Mouse (Mus musculus) stomach, adult 2 months (tissue): ENCODE results near the gene Vmn2r42. TPM values are rescaled to one million over a fixed set of nuclear protein-coding genes. Genes with fewer than 3 reads are reported as not detected.

Source experiments
- polyA plus RNA-seq: library from polyadenylated mRNA; depleted of rRNA; stranded (reverse); fragments of >200 nt; gene quantifications from 2 replicates; pipeline ENCODE4 v1.2.3, GENCODE M21; 2012; rRNA removed

Gene Vmn2r42
- not detected in 2 replicates for polyA plus RNA-seq

DNA sequence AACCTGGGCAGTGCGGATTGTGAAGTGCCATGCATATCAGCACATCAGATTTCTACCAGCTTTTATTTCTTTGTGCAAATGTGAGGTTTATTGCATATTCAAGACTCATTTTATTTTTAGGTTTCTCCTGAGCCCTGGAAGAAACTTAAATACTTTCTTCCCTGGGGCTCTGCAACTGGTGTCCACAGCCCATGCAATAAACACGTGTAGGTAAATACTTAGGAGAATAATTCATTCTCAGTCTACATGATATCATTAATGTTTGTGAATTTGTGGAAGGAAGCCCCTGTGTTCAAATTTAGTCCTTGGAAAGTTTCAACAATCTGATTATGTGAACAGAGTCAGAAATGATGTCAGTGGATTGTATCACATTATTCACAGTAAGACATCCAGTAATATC is at the start of gene Vmn2r42:
Gene Vmn2r42, minus strand, starts transcription at position 101 of the 400 bp plus-strand sequence.

DNA sequence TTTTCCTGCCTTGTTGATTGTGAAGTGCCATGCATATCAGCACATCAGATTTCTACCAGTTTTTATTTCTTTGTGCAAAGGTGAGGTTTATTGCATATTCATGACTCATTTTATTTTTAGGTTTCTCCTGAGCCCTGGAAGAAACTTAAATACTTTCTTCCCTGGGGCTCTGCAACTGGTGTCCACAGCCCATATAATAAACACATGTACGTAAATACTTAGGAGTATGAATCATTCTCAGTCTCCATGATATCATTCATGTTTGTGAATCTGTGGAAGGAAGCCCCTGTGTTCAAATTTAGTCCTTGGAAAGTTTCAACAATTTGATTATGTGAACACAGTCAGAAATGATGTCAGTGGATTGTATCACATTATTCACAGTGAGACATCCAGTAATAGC is 38.6 kb downstream of the Vmn2r42 start, which contains the start of gene Vmn2r41:
Gene Vmn2r41, minus strand, starts transcription at position 101 of the 400 bp plus-strand sequence.

Other genes with a start within 250 kb of the Vmn2r42 start
- not detected in 2 replicates for gene Vmn2r41, start 38.7 kb downstream of the Vmn2r42 start, polyA plus RNA-seq
- not detected in 2 replicates for gene Vmn2r43, start 60.3 kb upstream of the Vmn2r42 start, polyA plus RNA-seq
- gene Vmn2r44, start 183.0 kb upstream of the Vmn2r42 start, polyA plus RNA-seq: not detected in 2 replicates